Mouse (Mus musculus): ENCODE measurements at regions not wholly inside any gene's neighbourhood (a gene's known extent, or its start where the extent isn't known, plus 50 kb on each side); places are given as distances from the start of the nearest gene placed in this dataset.

- TF ChIP-seq POLR2AphosphoS2 (IDR thresholded peaks at IDR 0.05; ENCODE audit: low read length) (no peak), CTCF (IDR thresholded peaks at IDR 0.05 in 2 of 3, conservative IDR thresholded peaks at IDR 0.05 in 1 of 3; ENCODE audit: control insufficient read depth in 1 of 3, insufficient read depth in 1 of 3, low read depth in 2 of 3, low read length in 3 of 3, poor library complexity in 1 of 3, severe bottlenecking in 1 of 3) (no peak), POLR2A (IDR thresholded peaks at IDR 0.05; ENCODE audit: control insufficient read depth in 1 of 2, insufficient read depth in 1 of 2, low read depth in 1 of 2, low read length in 2 of 2, poor library complexity in 1 of 2) (no peak)
These were observed 211.4 kb downstream of the Sh2d4b start for GRCm38 (mm10) chr14:40681711-40682110.
